Mouse (Mus musculus) stomach, postnatal 0 days (tissue): ENCODE measurements around the gene Gramd1b. TPM values are rescaled to one million over a fixed set of nuclear protein-coding genes. Genes with fewer than 3 reads are reported as not detected.

ENCODE experiments used
- ATAC-seq: fragments of 200-750 bp; cut with Nextera tagmentation; 2 replicates; pipeline ENCODE4 v1.8.0; 2017; ENCODE audit not compliant: low FRiP score, low TSS enrichment
- DNase-seq: peaks from one replicate; pipeline ENCODE4 v3.0.0-alpha.2; 2016; ENCODE audit warnings: low spot score
- H3K27ac ChIP-seq: fragments of 300-500 bp; sonication (generic); replicated peaks from 2 replicates; pipeline ENCODE4 v1.5.1; 2014; ENCODE audit warnings: mild to moderate bottlenecking, control low read depth
- H3K27me3 ChIP-seq: fragments of 300-500 bp; sonication (generic); 2 replicates; pipeline ENCODE4 v1.6.1; 2014; ENCODE audit warnings: low read length; ENCODE audit not compliant: control insufficient read depth, insufficient read depth
- H3K36me3 ChIP-seq: fragments of 300-500 bp; sonication (generic); 2 replicates; pipeline ENCODE4 v1.6.1; 2014; ENCODE audit warnings: low read length, mixed read lengths; ENCODE audit not compliant: control insufficient read depth, insufficient read depth
- H3K4me1 ChIP-seq: fragments of 300-500 bp; sonication (generic); replicated peaks from 2 replicates; pipeline ENCODE4 v1.6.1; 2014; ENCODE audit warnings: antibody characterized with exemption; ENCODE audit not compliant: control insufficient read depth, insufficient read depth
- H3K4me2 ChIP-seq: fragments of 300-500 bp; sonication (generic); replicated peaks from 2 replicates; pipeline ENCODE4 v1.6.1; 2014; ENCODE audit warnings: low read depth, mild to moderate bottlenecking, control low read depth, moderate library complexity
- H3K4me3 ChIP-seq: fragments of 300-500 bp; sonication (generic); 2 replicates; pipeline ENCODE4 v1.5.1; 2014; ENCODE audit warnings: low read depth, low read length, control low read depth
- H3K9ac ChIP-seq: fragments of 300-500 bp; sonication (generic); 2 replicates; pipeline ENCODE4 v1.6.1; 2014; ENCODE audit warnings: mild to moderate bottlenecking, low read length, control low read depth, mixed read lengths
- H3K9me3 ChIP-seq: fragments of 300-500 bp; sonication (generic); 2 replicates; pipeline ENCODE4 v1.6.1; 2016; ENCODE audit warnings: low read length; ENCODE audit not compliant: control insufficient read depth
- CTCF ChIP-seq: IDR thresholded peaks from 2 replicates; pipeline ENCODE4 v1.5.1; 2016; ENCODE audit warnings: antibody characterized with exemption, low read depth, mild to moderate bottlenecking, moderate library complexity
- EP300 ChIP-seq: optimal IDR thresholded peaks from 2 replicates; pipeline ENCODE3; 2016; ENCODE audit warnings: antibody characterized with exemption
- WGBS: fragments of 180-500 bp; shearing (Covaris S2); extraction: QIAGEN DNeasy Blood & Tissue Kit; methylation state at CpG from one replicate; pipeline ENCODE4 v1.1.7; 2014; 5-methylcytosine and 5-hydroxymethylcytosine counted together
- polyA plus RNA-seq: library from polyadenylated mRNA; unstranded; fragments of >200 nt; fragmentation: Nextera tagmentation; extraction: Ambion mirVana; gene quantifications from 2 replicates; pipeline ENCODE4 v1.2.1, GENCODE M21; 2015

Gramd1b gene
- polyA plus RNA-seq, 1 experiment from 2014 or later = 1.8 TPM

GRCm38 (mm10) chr9:40442784-40443183, 88.4 kb downstream of the Gramd1b start:
- ATAC-seq (no peak), DNase-seq (no peak)
- H3K27ac ChIP-seq = no peak overlapping the region
- no peaks in the 10 kb centered on the region for H3K4me1 ChIP-seq
- H3K27me3 ChIP-seq = no peaks in the 10 kb centered on the region
- no peak overlapping the region for H3K9ac ChIP-seq
- H3K9me3 ChIP-seq = no peaks in the 10 kb centered on the region
- H3K36me3 ChIP-seq = no peaks in the 10 kb centered on the region
- TF ChIP-seq EP300 (no peak), CTCF (no peak)
- WGBS = 69% methylated on average over 5 of the region's 5 CpGs
- no peak overlapping the region for H3K4me2 ChIP-seq
- H3K4me3 ChIP-seq = no peak overlapping the region

GRCm38 (mm10) chr9:40439973-40440687, 91.1 kb downstream of the Gramd1b start:
- no peak overlapping the region for H3K27ac ChIP-seq
- no peak overlapping the region for H3K4me2 ChIP-seq
- no peak overlapping the region for H3K4me3 ChIP-seq
- H3K27me3 ChIP-seq = no peaks in the 10 kb centered on the region
- H3K9me3 ChIP-seq = no peaks in the 10 kb centered on the region
- ATAC-seq = no peak
- no peaks in the 10 kb centered on the region for H3K4me1 ChIP-seq
- DNase-seq = no peak
- TF ChIP-seq CTCF (no peak), EP300 (no peak)
- WGBS = 82% methylated on average over 8 of the region's 8 CpGs
- no peak overlapping the region for H3K9ac ChIP-seq
- H3K36me3 ChIP-seq = no peaks in the 10 kb centered on the region

- Histone ChIP-seq H3K4me1 (no peaks in the 10 kb centered on the region), H3K27me3 (no peaks in the 10 kb centered on the region), H3K9me3 (no peaks in the 10 kb centered on the region), H3K4me2 (no peak overlapping the region), H3K36me3 (no peaks in the 10 kb centered on the region), H3K27ac (no peak overlapping the region), H3K9ac (no peak overlapping the region), H3K4me3 (no peak overlapping the region)
- ATAC-seq = no peak
- 75% methylated on average over 12 of the region's 12 CpGs for WGBS
- TF ChIP-seq CTCF = no peak
- no peak for TF ChIP-seq EP300
- DNase-seq = no peak
Measured at GRCm38 (mm10) chr9:40438731-40439526, 92.3 kb downstream of the Gramd1b start.

DNA sequence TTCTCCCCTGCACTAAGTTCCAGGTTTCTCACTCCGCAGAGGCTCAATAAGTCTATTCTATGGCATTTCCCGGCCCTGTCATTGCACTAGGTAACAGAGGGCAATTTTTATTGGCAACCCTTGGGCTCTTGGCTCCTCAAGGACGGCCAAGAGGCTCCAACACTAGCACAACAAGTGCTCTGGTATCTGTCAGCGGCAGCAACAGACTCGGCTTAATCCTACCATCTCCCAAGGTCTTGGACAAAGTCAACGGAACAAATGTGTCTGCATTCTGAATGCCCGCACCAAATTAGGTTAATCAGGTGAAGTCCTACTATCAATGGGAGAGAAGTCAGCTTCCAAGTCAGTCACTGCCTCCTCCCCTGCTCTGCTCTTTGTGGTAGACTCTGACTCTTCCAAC, 93.3 kb downstream of the Gramd1b start:
- ATAC-seq (no peak), DNase-seq (no peak)
- Histone ChIP-seq H3K4me1 (no peaks in the 10 kb centered on the region), H3K4me3 (no peak overlapping the region), H3K4me2 (no peak overlapping the region), H3K9ac (no peak overlapping the region), H3K27ac (no peak overlapping the region), H3K36me3 (no peaks in the 10 kb centered on the region), H3K9me3 (no peaks in the 10 kb centered on the region), H3K27me3 (no peaks in the 10 kb centered on the region)
- 83% methylated on average over 7 of the region's 7 CpGs for WGBS
- TF ChIP-seq EP300 = no peak
- no peak for TF ChIP-seq CTCF

DNA sequence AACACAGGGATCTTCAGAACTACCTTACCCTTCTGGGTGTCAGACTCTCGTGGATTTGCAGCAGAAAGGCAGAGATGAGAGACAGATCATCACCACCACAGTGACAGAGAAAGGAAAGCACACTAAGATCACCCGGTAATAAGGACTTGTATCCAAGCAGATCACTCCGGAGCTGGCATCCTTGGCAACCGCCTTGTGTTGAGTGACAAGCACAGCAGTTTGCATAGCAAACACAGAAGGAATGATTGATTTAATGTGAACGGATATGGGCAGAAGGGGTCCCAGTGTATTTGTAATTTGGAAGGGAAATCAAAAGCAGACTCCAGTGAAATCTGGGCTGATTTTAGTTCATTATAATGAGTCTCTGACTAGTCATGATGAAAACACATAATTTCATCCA, 97.9 kb downstream of the Gramd1b start:
- Histone ChIP-seq H3K4me2 (no peak overlapping the region), H3K9me3 (no peaks in the 10 kb centered on the region), H3K27me3 (no peaks in the 10 kb centered on the region), H3K4me3 (no peak overlapping the region), H3K36me3 (no peaks in the 10 kb centered on the region), H3K4me1 (no peaks in the 10 kb centered on the region), H3K9ac (no peak overlapping the region), H3K27ac (no peak overlapping the region)
- DNase-seq (no peak), ATAC-seq (no peak)
- WGBS = 76% methylated on average over 5 of the region's 5 CpGs
- TF ChIP-seq EP300 (no peak), CTCF (no peak)

DNA sequence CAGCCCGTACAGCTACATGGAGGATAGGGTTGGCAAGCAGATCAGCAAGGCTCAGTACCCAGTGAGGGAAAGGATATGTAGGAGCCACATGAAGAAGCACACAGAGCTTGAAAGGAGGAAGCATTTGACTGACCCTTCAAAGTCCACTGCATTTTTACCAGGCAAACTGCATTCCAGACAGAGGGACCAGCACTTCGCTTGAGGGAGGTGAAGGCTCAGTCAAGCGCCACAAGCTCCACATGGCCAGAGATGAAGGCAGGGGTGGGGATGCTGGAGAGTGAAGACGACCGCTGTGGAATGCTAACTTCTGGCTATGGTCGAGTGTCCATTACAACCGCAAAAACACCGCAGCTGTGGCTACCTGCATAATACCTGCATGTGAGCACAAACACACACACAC, 100.2 kb downstream of the Gramd1b start:
- no peak overlapping the region for H3K27ac ChIP-seq
- no peaks in the 10 kb centered on the region for H3K27me3 ChIP-seq
- DNase-seq (no peak), ATAC-seq (no peak)
- H3K36me3 ChIP-seq = no peaks in the 10 kb centered on the region
- TF ChIP-seq EP300 (no peak), CTCF (no peak)
- no peaks in the 10 kb centered on the region for H3K4me1 ChIP-seq
- H3K4me2 ChIP-seq = no peak overlapping the region
- no peak overlapping the region for H3K4me3 ChIP-seq
- no peaks in the 10 kb centered on the region for H3K9me3 ChIP-seq
- 78% methylated on average over 8 of the region's 8 CpGs for WGBS
- no peak overlapping the region for H3K9ac ChIP-seq
